Mouse (Mus musculus) limb, embryonic 13.5 days (tissue): ENCODE results near the gene Myh9. TPM values are rescaled to one million over a fixed set of nuclear protein-coding genes. Genes with fewer than 3 reads are reported as not detected.
"Not testable (repeated sequence)": the region's sequence is repeated elsewhere in the genome, so short reads cannot be mapped to it uniquely, and the experiment has no call there.

Experiments
- ATAC-seq: fragments of 200-750 bp; cut with Nextera tagmentation; 2 replicates; pipeline ENCODE4 v1.8.0; 2017; ENCODE audit warnings: low read depth, moderate number of reproducible peaks, moderate TSS enrichment; ENCODE audit not compliant: low FRiP score
- H3K27ac ChIP-seq: fragments of 300-500 bp; sonication (generic); 2 replicates; pipeline ENCODE4 v1.5.1; 2015; ENCODE audit warnings: inconsistent platforms, mild to moderate bottlenecking, moderate library complexity
- H3K27me3 ChIP-seq: fragments of 300-500 bp; sonication (generic); 2 replicates; pipeline ENCODE4 v1.6.1; 2015; ENCODE audit warnings: mild to moderate bottlenecking, inconsistent platforms
- H3K36me3 ChIP-seq: fragments of 300-500 bp; sonication (generic); 2 replicates; pipeline ENCODE4 v1.6.1; 2015; ENCODE audit warnings: inconsistent platforms, mild to moderate bottlenecking, moderate library complexity
- H3K4me1 ChIP-seq: fragments of 300-500 bp; sonication (generic); 2 replicates; pipeline ENCODE4 v1.6.1; 2015; ENCODE audit warnings: inconsistent platforms
- H3K4me2 ChIP-seq: fragments of 300-500 bp; sonication (generic); replicated peaks from 2 replicates; pipeline ENCODE4 v1.6.1; 2015; ENCODE audit warnings: inconsistent platforms, mild to moderate bottlenecking, moderate library complexity
- H3K4me3 ChIP-seq: fragments of 300-500 bp; sonication (generic); 2 replicates; pipeline ENCODE4 v1.5.1; 2015; ENCODE audit warnings: moderate library complexity, mild to moderate bottlenecking, inconsistent platforms
- H3K9ac ChIP-seq: fragments of 300-500 bp; sonication (generic); 2 replicates; pipeline ENCODE4 v1.6.1; 2015; ENCODE audit warnings: mild to moderate bottlenecking, inconsistent platforms
- H3K9me3 ChIP-seq: fragments of 300-500 bp; sonication (generic); 2 replicates; pipeline ENCODE4 v1.6.1; 2016; ENCODE audit warnings: inconsistent platforms
- WGBS: fragments of 180-500 bp; shearing (Covaris S2); methylation state at CpG from one replicate; pipeline ENCODE4 v1.1.7; 2015; 5-methylcytosine and 5-hydroxymethylcytosine counted together
- polyA plus RNA-seq: library from polyadenylated mRNA; unstranded; fragments of >200 nt; fragmentation: Nextera tagmentation; extraction: Ambion mirVana; gene quantifications from 2 replicates; pipeline ENCODE4 v1.2.1, GENCODE M21; 2015

Gene Myh9
- polyA plus RNA-seq, 1 experiment from 2014 or later = 38.1 TPM

GRCm38 (mm10) chr15:77848415-77849038 lies 6.6 kb upstream of the Myh9 start:
- H3K27ac ChIP-seq = no peak overlapping the region
- no peaks in the 10 kb centered on the region for H3K36me3 ChIP-seq
- H3K9me3 ChIP-seq = no peaks in the 10 kb centered on the region
- H3K9ac ChIP-seq = no peak overlapping the region
- no peak overlapping the region for H3K4me3 ChIP-seq
- no peak overlapping the region for H3K4me2 ChIP-seq
- whole genome bisulfite sequencing = 77% methylated on average over 16 of the region's 16 CpGs
- H3K27me3 ChIP-seq = no peaks in the 10 kb centered on the region
- ATAC-seq = no peak
- peaks cover 6% of the 10 kb centered on the region for H3K4me1 ChIP-seq

- WGBS = 67% methylated on average over 3 of the region's 3 CpGs
- Histone ChIP-seq H3K9me3 (no peaks in the 10 kb centered on the region), H3K27ac (no peak overlapping the region), H3K4me3 (no peak overlapping the region), H3K4me2 (no peak overlapping the region), H3K27me3 (no peaks in the 10 kb centered on the region), H3K36me3 (no peaks in the 10 kb centered on the region), H3K4me1 (peaks cover 6% of the 10 kb centered on the region), H3K9ac (no peak overlapping the region)
- ATAC-seq = no peak
These were observed 5.9 kb upstream of the Myh9 start for GRCm38 (mm10) chr15:77847826-77848225.

GRCm38 (mm10) chr15:77847108-77847507 lies 5.1 kb upstream of the Myh9 start:
- no peaks in the 10 kb centered on the region for H3K36me3 ChIP-seq
- H3K4me3 ChIP-seq = no peak overlapping the region
- no peak for ATAC-seq
- peaks cover 6% of the 10 kb centered on the region for H3K4me1 ChIP-seq
- no peak overlapping the region for H3K9ac ChIP-seq
- H3K4me2 ChIP-seq = no peak overlapping the region
- no peak overlapping the region for H3K27ac ChIP-seq
- H3K9me3 ChIP-seq = no peaks in the 10 kb centered on the region
- no peaks in the 10 kb centered on the region for H3K27me3 ChIP-seq
- WGBS = 77% methylated on average over 3 of the region's 3 CpGs

GRCm38 (mm10) chr15:77845931-77846595 lies 4.1 kb upstream of the Myh9 start:
- not testable (repeated sequence) for H3K27me3 ChIP-seq, H3K27ac ChIP-seq, ATAC-seq, H3K4me2 ChIP-seq, H3K9me3 ChIP-seq, H3K4me1 ChIP-seq, H3K36me3 ChIP-seq, H3K9ac ChIP-seq, H3K4me3 ChIP-seq
- 84% methylated on average over 11 of the region's 11 CpGs for WGBS

GRCm38 (mm10) chr15:77844955-77845635 lies 3.1 kb upstream of the Myh9 start:
- Histone ChIP-seq H3K4me2 (no peak overlapping the region), H3K27ac (no peak overlapping the region), H3K27me3 (no peaks in the 10 kb centered on the region), H3K4me1 (peaks cover 16% of the 10 kb centered on the region), H3K9ac (no peak overlapping the region), H3K4me3 (no peak overlapping the region), H3K9me3 (no peaks in the 10 kb centered on the region), H3K36me3 (no peaks in the 10 kb centered on the region)
- no peak for ATAC-seq
- WGBS = 85% methylated on average over 16 of the region's 16 CpGs

GRCm38 (mm10) chr15:77844048-77844447 lies 2.1 kb upstream of the Myh9 start:
- ATAC-seq = no peak
- Histone ChIP-seq H3K4me1 (peaks cover 26% of the 10 kb centered on the region), H3K4me3 (no peak overlapping the region), H3K36me3 (no peaks in the 10 kb centered on the region), H3K9ac (no peak overlapping the region), H3K4me2 (no peak overlapping the region), H3K9me3 (no peaks in the 10 kb centered on the region), H3K27me3 (no peaks in the 10 kb centered on the region), H3K27ac (no peak overlapping the region)
- 74% methylated on average over 6 of the region's 6 CpGs for WGBS

GRCm38 (mm10) chr15:77843494-77844041 lies 1.6 kb upstream of the Myh9 start:
- H3K4me2 ChIP-seq, H3K9me3 ChIP-seq, H3K4me3 ChIP-seq, H3K9ac ChIP-seq, ATAC-seq, H3K27me3 ChIP-seq, H3K27ac ChIP-seq, H3K36me3 ChIP-seq: not testable (repeated sequence)
- WGBS = 64% methylated on average over 13 of the region's 13 CpGs
- H3K4me1 ChIP-seq = peaks cover 26% of the 10 kb centered on the region

GRCm38 (mm10) chr15:77843046-77843445 lies 1.1 kb upstream of the Myh9 start:
- Histone ChIP-seq H3K27me3 (no peaks in the 10 kb centered on the region), H3K4me3 (peak overlapping the region; percentile 96), H3K27ac (no peak overlapping the region), H3K9ac (no peak overlapping the region), H3K4me1 (peaks cover 31% of the 10 kb centered on the region), H3K9me3 (no peaks in the 10 kb centered on the region), H3K36me3 (no peaks in the 10 kb centered on the region), H3K4me2 (peak overlapping the region; percentile 60)
- 28% methylated on average over 2 of the region's 2 CpGs for WGBS
- no peak for ATAC-seq

- ATAC-seq = peak; percentile 30
- under 1% methylated on average over 80 of the region's 80 CpGs for WGBS
- peak overlapping the region; percentile 95 for H3K4me2 ChIP-seq
These were observed 471 bp downstream of the Myh9 start for GRCm38 (mm10) chr15:77841361-77842046.

GRCm38 (mm10) chr15:77840450-77841360 lies 1.3 kb downstream of the Myh9 start:
- WGBS = 4% methylated on average over 36 of the region's 36 CpGs
- Histone ChIP-seq H3K27ac (peak overlapping the region; percentile 88), H3K9ac (peak overlapping the region; percentile 91), H3K36me3 (no peaks in the 10 kb centered on the region), H3K9me3 (no peaks in the 10 kb centered on the region), H3K4me3 (peak overlapping the region; percentile 96), H3K4me1 (peaks cover 54% of the 10 kb centered on the region), H3K27me3 (no peaks in the 10 kb centered on the region), H3K4me2 (peak overlapping the region; percentile 95)
- no peak for ATAC-seq

More at GRCm38 (mm10) chr15:77841361-77842046, 471 bp downstream of the Myh9 start:
- no peaks in the 10 kb centered on the region for H3K36me3 ChIP-seq
- no peaks in the 10 kb centered on the region for H3K9me3 ChIP-seq
- H3K27me3 ChIP-seq = no peaks in the 10 kb centered on the region
- H3K4me3 ChIP-seq = peak overlapping the region; percentile 96
- H3K9ac ChIP-seq = peak overlapping the region; percentile 91
- H3K27ac ChIP-seq = peak overlapping the region; percentile 88
- H3K4me1 ChIP-seq = peaks cover 46% of the 10 kb centered on the region
